Mouse (Mus musculus): ENCODE data around the gene Gdpgp1.

- TF ChIP-seq EP300 (IDR thresholded peaks at IDR 0.05; ENCODE audit: low read depth): no peak
- no peak for TF ChIP-seq CTCF (IDR thresholded peaks at IDR 0.05; ENCODE audit: low read depth)
Observed at GRCm38 (mm10) chr7:80200963-80201539, 31.6 kb upstream of the Gdpgp1 start.

Data from heart, postnatal 0 days (tissue).